Mouse (Mus musculus) heart, embryonic 15.5 days (tissue): ENCODE data around the gene Zfyve19. TPM values are rescaled to one million over a fixed set of nuclear protein-coding genes. Genes with fewer than 3 reads are reported as not detected.

Experiments
- ATAC-seq: fragments of 200-750 bp; cut with Nextera tagmentation; replicated peaks from 2 replicates; pipeline ENCODE4 v1.8.0; 2017; ENCODE audit warnings: low read depth, moderate TSS enrichment; ENCODE audit not compliant: insufficient number of reproducible peaks, insufficient read depth, low FRiP score
- H3K27ac ChIP-seq: fragments of 300-500 bp; sonication (generic); 2 replicates; pipeline ENCODE4 v1.5.1; 2015; ENCODE audit warnings: mild to moderate bottlenecking, inconsistent platforms
- H3K27me3 ChIP-seq: fragments of 300-500 bp; sonication (generic); 2 replicates; pipeline ENCODE4 v1.6.1; 2015; ENCODE audit warnings: inconsistent platforms
- H3K36me3 ChIP-seq: fragments of 300-500 bp; sonication (generic); 2 replicates; pipeline ENCODE4 v1.6.1; 2015; ENCODE audit warnings: mild to moderate bottlenecking, inconsistent platforms
- H3K4me1 ChIP-seq: fragments of 300-500 bp; sonication (generic); replicated peaks from 2 replicates; pipeline ENCODE4 v1.6.1; 2015; ENCODE audit warnings: inconsistent platforms
- H3K4me2 ChIP-seq: fragments of 300-500 bp; sonication (generic); 2 replicates; pipeline ENCODE4 v1.6.1; 2015; ENCODE audit warnings: inconsistent platforms, mild to moderate bottlenecking, moderate library complexity
- H3K4me3 ChIP-seq: fragments of 300-500 bp; sonication (generic); 2 replicates; pipeline ENCODE4 v1.5.1; 2015; ENCODE audit warnings: mild to moderate bottlenecking, inconsistent platforms
- H3K9ac ChIP-seq: fragments of 300-500 bp; sonication (generic); 2 replicates; pipeline ENCODE4 v1.6.1; 2015; ENCODE audit warnings: mild to moderate bottlenecking, inconsistent platforms
- H3K9me3 ChIP-seq: fragments of 300-500 bp; sonication (generic); replicated peaks from 2 replicates; pipeline ENCODE4 v1.6.1; 2016; ENCODE audit warnings: inconsistent platforms
- whole genome bisulfite sequencing: fragments of 180-500 bp; shearing (Covaris S2); methylation state at CpG from one replicate; pipeline ENCODE4 v1.1.7; 2015; ENCODE audit warnings: mixed read lengths; 5-methylcytosine and 5-hydroxymethylcytosine counted together
- polyA plus RNA-seq: library from polyadenylated mRNA; unstranded; fragments of >200 nt; fragmentation: Nextera tagmentation; extraction: Ambion mirVana; gene quantifications from 2 replicates; pipeline ENCODE4 v1.2.1, GENCODE M21; 2015

The Zfyve19 gene
- polyA plus RNA-seq, 1 experiment from 2014 or later: 29.7 TPM

GRCm38 (mm10) chr2:119172862-119173576 lies 35.4 kb upstream of the Zfyve19 start:
- H3K9me3 ChIP-seq: no peaks in the 10 kb centered on the region
- peak; percentile 65 for ATAC-seq
- H3K36me3 ChIP-seq: no peaks in the 10 kb centered on the region; the same call in 1 of the 2 replicates
- H3K27ac ChIP-seq: peak overlapping the region; percentile 65
- peak overlapping the region; percentile 18; the same call in 1 of the 2 replicates for H3K4me3 ChIP-seq
- peaks cover 3% of the 10 kb centered on the region for H3K27me3 ChIP-seq
- H3K4me1 ChIP-seq: peaks cover 25% of the 10 kb centered on the region
- peak overlapping the region; percentile 56 for H3K4me2 ChIP-seq
- WGBS: 14% methylated on average over 13 of the region's 13 CpGs
- H3K9ac ChIP-seq: peak overlapping the region; percentile 40

- H3K4me3 ChIP-seq: no peak within 1 kb of the TSS
- H3K27ac ChIP-seq: no peak within 1 kb of the TSS
Observed at GRCm38 (mm10) chr2:119173991-119174651, 34.3 kb upstream of the Zfyve19 start, which contains the start of gene Gm14137. Gene Gm14137 (plus strand): TSS chr2:119174509.

GRCm38 (mm10) chr2:119174866-119175265 lies 33.6 kb upstream of the Zfyve19 start:
- H3K27ac ChIP-seq: no peak overlapping the region
- peaks cover 24% of the 10 kb centered on the region for H3K4me1 ChIP-seq
- 63% methylated on average over 14 of the region's 14 CpGs for WGBS
- no peak overlapping the region for H3K4me3 ChIP-seq
- no peaks in the 10 kb centered on the region for H3K9me3 ChIP-seq
- no peaks in the 10 kb centered on the region for H3K27me3 ChIP-seq
- no peak for ATAC-seq
- H3K4me2 ChIP-seq: no peak overlapping the region
- H3K36me3 ChIP-seq: peaks cover 12% of the 10 kb centered on the region; the same call in 1 of the 2 replicates
- H3K9ac ChIP-seq: no peak overlapping the region

More at GRCm38 (mm10) chr2:119173991-119174651, 34.3 kb upstream of the Zfyve19 start, which contains the start of gene Gm14137:
- H3K4me2 ChIP-seq: peak within 1 kb of the TSS; percentile 56; the same call in 1 of the 2 replicates
- ATAC-seq: no peak
- peaks cover 24% of the 10 kb centered on the region for H3K4me1 ChIP-seq
- H3K9me3 ChIP-seq: no peaks in the 10 kb centered on the region
- H3K36me3 ChIP-seq: peaks cover 7% of the 10 kb centered on the region; the same call in 1 of the 2 replicates
- H3K9ac ChIP-seq: no peak within 1 kb of the TSS
- WGBS: 63% methylated on average over 8 of the region's 8 CpGs
- no peaks in the 10 kb centered on the region for H3K27me3 ChIP-seq

DNA sequence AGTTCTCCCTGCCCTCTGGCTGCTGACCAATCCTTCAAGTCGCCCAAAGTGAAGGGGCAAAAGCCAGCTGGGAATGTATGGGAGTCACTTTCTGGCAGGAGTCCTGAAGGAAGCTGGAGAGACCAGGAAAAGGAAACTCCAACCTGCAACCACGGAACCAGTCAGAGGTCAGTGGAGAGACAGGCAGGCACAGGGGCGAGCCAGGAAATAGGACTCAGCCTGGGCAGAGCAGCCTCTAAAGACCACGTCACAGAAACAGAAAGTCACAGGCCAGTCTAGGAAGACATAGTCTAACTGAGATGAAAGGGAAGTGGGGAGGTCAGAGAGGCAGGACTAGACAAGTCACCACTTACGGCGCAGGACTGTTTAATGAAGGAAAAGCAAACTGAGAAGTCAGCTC lies 32.8 kb upstream of the Zfyve19 start:
- no peak overlapping the region for H3K4me2 ChIP-seq
- H3K4me3 ChIP-seq: no peak overlapping the region
- no peaks in the 10 kb centered on the region for H3K9me3 ChIP-seq
- H3K9ac ChIP-seq: no peak overlapping the region
- no peak for ATAC-seq
- H3K27ac ChIP-seq: no peak overlapping the region
- H3K27me3 ChIP-seq: no peaks in the 10 kb centered on the region
- peaks cover 12% of the 10 kb centered on the region; the same call in 1 of the 2 replicates for H3K36me3 ChIP-seq
- peaks cover 24% of the 10 kb centered on the region for H3K4me1 ChIP-seq
- WGBS: 49% methylated on average over 6 of the region's 6 CpGs

GRCm38 (mm10) chr2:119176761-119177160 lies 31.7 kb upstream of the Zfyve19 start:
- WGBS: 59% methylated on average over 3 of the region's 3 CpGs
- H3K4me1 ChIP-seq: peaks cover 24% of the 10 kb centered on the region
- H3K9me3 ChIP-seq: no peaks in the 10 kb centered on the region
- H3K4me2 ChIP-seq: no peak overlapping the region
- peaks cover 12% of the 10 kb centered on the region; the same call in 1 of the 2 replicates for H3K36me3 ChIP-seq
- ATAC-seq: no peak
- no peak overlapping the region for H3K27ac ChIP-seq
- H3K4me3 ChIP-seq: no peak overlapping the region
- H3K9ac ChIP-seq: no peak overlapping the region
- H3K27me3 ChIP-seq: no peaks in the 10 kb centered on the region

DNA sequence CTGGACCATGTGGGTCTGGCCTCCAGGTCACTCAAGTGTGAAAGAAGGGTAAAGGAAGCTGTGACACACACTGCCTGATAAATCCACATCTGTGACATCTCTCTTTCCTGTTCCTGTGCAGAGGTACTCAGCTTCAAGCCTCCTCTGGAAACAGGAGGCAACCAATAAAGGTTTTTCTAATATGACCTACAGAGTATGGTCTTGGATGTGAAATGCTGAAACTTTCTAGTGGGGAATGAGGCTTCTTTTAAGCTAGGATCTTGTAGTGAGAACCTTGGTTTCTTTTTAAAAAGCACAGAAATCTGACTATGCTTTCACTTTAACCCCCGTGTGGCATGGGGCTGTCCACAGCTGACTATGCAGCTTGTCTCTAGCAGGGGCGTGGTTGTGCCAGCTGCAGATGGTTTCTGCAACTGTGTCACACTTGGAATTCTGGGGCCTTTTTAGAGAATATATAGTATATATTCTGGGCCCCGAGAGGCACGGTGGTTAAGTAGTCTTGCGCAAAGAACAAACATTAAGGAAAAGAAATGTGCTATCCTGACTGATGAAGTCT lies 31.0 kb upstream of the Zfyve19 start:
- WGBS: 87% methylated on average over 5 of the region's 5 CpGs

GRCm38 (mm10) chr2:119182914-119183313 lies 25.5 kb upstream of the Zfyve19 start:
- ATAC-seq: no peak
- Histone ChIP-seq H3K27me3 (no peaks in the 10 kb centered on the region), H3K9me3 (no peaks in the 10 kb centered on the region), H3K4me2 (no peak overlapping the region), H3K27ac (no peak overlapping the region), H3K4me3 (no peak overlapping the region), H3K4me1 (no peaks in the 10 kb centered on the region), H3K9ac (no peak overlapping the region), H3K36me3 (peaks cover 35% of the 10 kb centered on the region; the same call in 1 of the 2 replicates)
- 86% methylated on average over 7 of the region's 7 CpGs for WGBS

More for the DNA sequence above, 31.0 kb upstream of the Zfyve19 start:
- no peak overlapping the region for H3K27ac ChIP-seq
- H3K36me3 ChIP-seq: peaks cover 16% of the 10 kb centered on the region; the same call in 1 of the 2 replicates
- peaks cover 19% of the 10 kb centered on the region for H3K4me1 ChIP-seq
- H3K9me3 ChIP-seq: no peaks in the 10 kb centered on the region
- H3K9ac ChIP-seq: no peak overlapping the region
- no peak overlapping the region for H3K4me3 ChIP-seq
- no peak overlapping the region for H3K4me2 ChIP-seq
- no peak for ATAC-seq
- H3K27me3 ChIP-seq: no peaks in the 10 kb centered on the region

- peak overlapping the region; percentile 63 for H3K4me2 ChIP-seq
- WGBS: 6% methylated on average over 15 of the region's 15 CpGs
- peaks cover 7% of the 10 kb centered on the region for H3K4me1 ChIP-seq
- ATAC-seq: peak; percentile 78
- no peaks in the 10 kb centered on the region for H3K27me3 ChIP-seq
- H3K36me3 ChIP-seq: peaks cover 9% of the 10 kb centered on the region; the same call in 1 of the 2 replicates
- no peaks in the 10 kb centered on the region for H3K9me3 ChIP-seq
- H3K9ac ChIP-seq: no peak overlapping the region
- H3K27ac ChIP-seq: no peak overlapping the region
- peak overlapping the region; percentile 31 for H3K4me3 ChIP-seq
Observed at GRCm38 (mm10) chr2:119189029-119189710, 19.2 kb upstream of the Zfyve19 start.

- H3K9ac ChIP-seq: no peak overlapping the region
- H3K9me3 ChIP-seq: no peaks in the 10 kb centered on the region
- H3K4me2 ChIP-seq: no peak overlapping the region
- no peaks in the 10 kb centered on the region for H3K36me3 ChIP-seq
- ATAC-seq: no peak
- 67% methylated on average over 5 of the region's 5 CpGs for whole genome bisulfite sequencing
- no peak overlapping the region for H3K4me3 ChIP-seq
- H3K27me3 ChIP-seq: no peaks in the 10 kb centered on the region
- no peak overlapping the region for H3K27ac ChIP-seq
- peaks cover 10% of the 10 kb centered on the region for H3K4me1 ChIP-seq
Observed at GRCm38 (mm10) chr2:119190969-119191368, 17.4 kb upstream of the Zfyve19 start.

GRCm38 (mm10) chr2:119194140-119194539 lies 14.3 kb upstream of the Zfyve19 start:
- Histone ChIP-seq H3K4me2 (no peak overlapping the region), H3K9ac (no peak overlapping the region), H3K27ac (peak overlapping the region; percentile 67), H3K9me3 (no peaks in the 10 kb centered on the region), H3K4me1 (peaks cover 11% of the 10 kb centered on the region), H3K4me3 (no peak overlapping the region), H3K27me3 (no peaks in the 10 kb centered on the region), H3K36me3 (no peaks in the 10 kb centered on the region)
- ATAC-seq: no peak
- 66% methylated on average over 5 of the region's 5 CpGs for WGBS
